Mouse (Mus musculus) mouse embryonic stem cell (cell line): Measurements from ENCODE around the gene Ccdc144b.

Experiments used
- in situ Hi-C, 2 experiments: fragments of 300-500 bp; cut with MboI; formaldehyde crosslinking; loops; 1 replicate in 1 of 2; 3 replicates in 1 of 2; pipeline ENCODE4 v1.14.3; 2019 to 2020; ENCODE audit warnings: low sequenced_read_pairs in 2 of 2, low pct_unique_long_range_greater_than_20kb in 1 of 2, mixed read lengths in 1 of 2; ENCODE audit not compliant: unreplicated experiment in 1 of 2

Gene Ccdc144b

DNA sequence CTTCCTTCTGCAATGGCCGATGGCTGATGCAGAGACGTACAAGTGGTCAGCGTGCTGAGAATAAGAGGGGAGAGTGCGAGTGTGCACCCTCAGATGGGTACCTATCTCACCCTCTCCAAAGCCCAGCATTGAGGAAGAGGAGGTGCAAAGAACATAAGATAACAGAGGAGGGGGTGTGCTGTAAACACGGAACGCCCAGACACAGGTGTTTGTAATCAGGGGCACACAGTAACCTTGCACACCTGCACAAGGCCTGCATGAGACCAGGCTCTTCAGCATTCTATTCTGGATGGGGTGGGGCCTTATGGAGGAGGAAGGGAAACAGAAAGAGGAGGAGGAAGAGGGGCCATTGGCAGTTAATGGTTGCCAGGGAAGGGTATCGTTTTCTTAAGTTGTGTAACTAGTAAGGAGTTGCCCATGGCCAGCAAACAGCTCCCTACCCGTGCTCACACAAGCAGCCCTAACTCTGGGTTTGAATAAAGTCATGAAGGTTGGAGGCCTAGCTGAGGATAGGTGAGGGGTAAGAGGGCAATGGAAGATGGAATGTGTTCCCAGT, 85.9 kb downstream of the Ccdc144b start:
- in situ Hi-C loops: loop anchor here (10.0 to 25.0 kb wide), 2 partner anchors 273 to 280 kb away; no protein-coding TSS in a partner anchor

GRCm38 (mm10) chr3:35966493-35966892, 86.9 kb downstream of the Ccdc144b start:
- in situ Hi-C loops: loop anchor here (10.0 to 25.0 kb wide), 2 partner anchors 272 to 279 kb away; no protein-coding TSS in a partner anchor

GRCm38 (mm10) chr3:35964928-35965327, 88.4 kb downstream of the Ccdc144b start:
- in situ Hi-C loops: loop anchor here (10.0 to 25.0 kb wide), 2 partner anchors 270 to 278 kb away; no protein-coding TSS in a partner anchor

- in situ Hi-C loops: loop anchor here (10.0 to 25.0 kb wide), 2 partner anchors 269 to 277 kb away; no protein-coding TSS in a partner anchor
Observed at GRCm38 (mm10) chr3:35963921-35964320, 89.4 kb downstream of the Ccdc144b start.

GRCm38 (mm10) chr3:35963401-35963800, 89.9 kb downstream of the Ccdc144b start:
- in situ Hi-C loops: loop anchor here (10.0 to 25.0 kb wide), 2 partner anchors 269 to 276 kb away; no protein-coding TSS in a partner anchor

GRCm38 (mm10) chr3:35962967-35963366, 90.4 kb downstream of the Ccdc144b start:
- in situ Hi-C loops: loop anchor here (10.0 to 25.0 kb wide), 2 partner anchors 268 to 276 kb away; no protein-coding TSS in a partner anchor
